Mouse (Mus musculus) ES-Bruce4 (cell line): ENCODE data around the gene Urm1.

Experiments used
- CTCF ChIP-seq: IDR thresholded peaks from one replicate; pipeline ENCODE4 v1.8.1; 2011; ENCODE audit warnings: low read depth, low read length
- EP300 ChIP-seq: IDR thresholded peaks from 2 replicates; pipeline ENCODE4 v1.6.1; 2011; ENCODE audit warnings: low read depth, low read length; ENCODE audit not compliant: insufficient read depth

GRCm38 (mm10) chr2:29865125-29865524 is 45.2 kb downstream of the Urm1 start:
- TF ChIP-seq CTCF (no peak), EP300 (no peak)
